Mouse (Mus musculus): ENCODE measurements around the gene Smco2.

Gene Smco2

DNA sequence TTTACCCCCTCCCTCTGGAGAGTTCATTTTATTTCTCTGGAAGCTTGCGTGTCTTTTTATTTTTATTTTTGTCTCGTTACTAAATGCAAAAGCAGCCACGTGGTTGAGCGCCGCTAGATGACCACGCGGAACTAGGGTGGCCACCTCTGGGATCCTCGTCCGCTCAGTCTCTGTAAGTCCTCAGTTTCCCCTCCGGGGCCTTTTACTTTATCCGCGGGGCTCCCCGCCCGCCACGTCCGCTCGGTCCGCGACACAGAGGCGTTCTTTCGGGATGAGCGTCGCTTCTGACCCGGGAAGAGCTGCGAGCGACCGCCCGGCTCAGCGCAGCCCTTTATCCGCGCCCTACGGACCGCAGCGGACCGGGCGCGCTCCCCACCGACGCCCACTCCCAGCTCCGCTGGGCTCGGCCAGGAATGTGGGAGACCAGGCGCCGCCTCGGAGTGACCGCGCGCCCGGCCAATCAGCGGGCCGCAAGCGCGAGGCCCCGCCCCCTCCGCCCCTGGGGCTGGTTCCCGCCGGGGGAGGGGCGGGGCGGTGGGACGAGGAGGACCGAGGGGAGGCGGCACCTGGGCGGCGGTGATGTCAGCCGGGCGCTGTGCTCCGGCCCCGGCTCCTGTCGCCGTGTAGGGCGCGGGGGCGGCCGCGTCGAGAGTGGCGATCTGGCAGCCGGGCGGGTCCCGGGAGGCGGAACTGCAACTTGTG lies 38.2 kb downstream of the Smco2 start, which contains the start of gene Ppfibp1:
TSS of gene Ppfibp1 (plus strand) at position 530 of the 702 bp plus-strand sequence.
- in situ Hi-C loops (cut with MboI; ENCODE audit: low pct_unique_long_range_greater_than_20kb in 1 of 2, low sequenced_read_pairs in 2 of 2, unreplicated experiment in 1 of 2), result no loop called here

DNA sequence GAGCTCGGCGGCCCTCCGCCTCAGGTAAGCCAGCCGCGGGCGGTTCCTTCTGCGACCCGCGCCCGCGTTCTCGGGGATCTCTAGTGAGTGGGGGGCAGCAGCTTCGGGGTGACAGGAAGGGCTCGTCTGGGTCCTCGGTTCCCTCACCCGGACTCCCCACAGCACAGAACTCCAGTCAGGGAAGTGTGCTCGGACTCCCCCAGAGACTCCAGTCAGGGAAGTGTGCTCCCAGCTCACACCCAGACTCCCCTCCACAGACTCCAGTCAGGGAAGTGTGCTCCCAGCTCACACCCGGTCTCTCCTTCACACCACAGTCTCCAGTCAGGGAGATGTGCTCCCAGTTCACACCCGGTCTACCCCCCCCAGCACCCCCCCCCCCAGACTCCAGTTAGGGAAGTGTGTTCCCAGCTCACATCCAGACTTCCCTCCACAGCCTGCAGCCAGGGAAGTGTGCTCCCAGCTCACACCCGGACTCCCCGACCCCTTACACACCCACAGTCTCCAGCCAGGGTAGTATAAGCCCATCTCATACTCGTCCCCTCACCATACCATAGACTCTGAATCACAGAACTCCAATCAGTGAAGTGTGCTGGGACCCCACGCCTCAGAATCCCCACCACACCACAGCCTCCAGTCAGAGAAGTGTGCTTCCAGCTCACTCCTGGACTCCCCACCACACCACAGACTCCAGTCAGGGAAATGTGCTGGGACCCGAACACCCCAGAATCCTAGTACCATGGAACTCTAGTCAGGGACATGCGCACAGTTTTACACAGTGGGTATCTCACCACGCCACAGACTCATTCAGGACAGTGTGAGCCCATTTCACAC lies 39.0 kb downstream of the Smco2 start:
- in situ Hi-C loops (cut with MboI; ENCODE audit: low pct_unique_long_range_greater_than_20kb in 1 of 2, low sequenced_read_pairs in 2 of 2, unreplicated experiment in 1 of 2), result no loop called here

DNA sequence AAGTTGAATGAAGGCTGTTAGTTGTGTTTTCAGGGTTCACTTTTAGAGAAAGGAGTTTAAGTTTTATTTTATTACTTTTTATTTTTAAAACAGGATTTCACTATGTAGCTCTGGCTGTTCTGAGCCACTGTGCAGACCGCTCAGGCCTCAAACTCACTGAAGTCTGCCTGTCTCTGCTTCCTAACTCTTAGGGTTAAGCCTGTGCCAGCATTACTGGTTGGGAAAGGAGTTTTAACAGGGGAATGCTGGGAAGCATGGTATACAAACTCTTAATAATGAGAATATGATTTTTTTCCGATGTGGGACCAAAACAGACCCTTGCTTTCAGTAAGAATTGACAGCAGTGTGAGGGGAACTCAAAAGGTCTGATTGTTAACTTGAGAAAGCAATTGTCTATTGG lies 40.3 kb downstream of the Smco2 start:
- in situ Hi-C loops (cut with MboI; ENCODE audit: low pct_unique_long_range_greater_than_20kb in 1 of 2, low sequenced_read_pairs in 2 of 2, unreplicated experiment in 1 of 2), result no loop called here

DNA sequence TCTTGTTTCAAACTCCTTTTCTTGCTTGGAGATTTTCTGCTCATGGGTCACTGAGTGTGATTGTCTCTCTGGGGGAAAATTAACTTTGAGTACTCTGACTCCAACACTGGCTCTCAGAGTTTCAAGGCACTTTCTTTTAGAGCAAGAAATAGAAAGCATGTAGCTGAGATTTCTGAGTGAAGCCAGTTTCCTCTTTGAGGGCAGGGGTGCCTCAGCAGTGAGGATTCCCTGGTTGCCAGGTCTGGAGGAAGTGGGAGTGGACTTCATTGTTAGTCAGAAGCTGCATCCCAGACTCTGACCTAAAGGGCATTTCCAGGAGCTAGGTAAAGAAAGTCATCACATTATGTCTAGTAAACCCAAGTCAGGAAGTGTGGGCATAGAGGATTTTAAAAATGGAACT lies 40.7 kb downstream of the Smco2 start:
- in situ Hi-C loops (cut with MboI; ENCODE audit: low pct_unique_long_range_greater_than_20kb in 1 of 2, low sequenced_read_pairs in 2 of 2, unreplicated experiment in 1 of 2), result no loop called here

DNA sequence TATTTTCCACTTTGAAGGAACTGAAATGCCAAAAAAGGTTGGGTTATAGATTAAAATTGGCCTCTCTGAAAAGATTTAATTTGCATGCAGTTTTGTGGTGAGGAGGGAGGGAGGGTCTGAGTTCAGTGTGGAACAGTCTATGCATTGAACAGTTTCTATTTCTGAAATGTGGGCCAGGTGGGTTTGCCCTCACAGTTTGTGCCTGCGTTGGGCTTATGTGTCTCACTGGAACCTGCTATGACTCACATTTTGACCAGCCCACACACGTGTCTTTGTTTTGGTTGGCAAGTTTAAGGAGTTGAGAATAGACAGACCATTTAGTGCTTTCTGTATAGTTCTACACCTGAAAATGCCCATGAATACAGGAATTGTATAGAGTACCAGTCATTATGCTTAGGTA lies 44.0 kb downstream of the Smco2 start:
- in situ Hi-C loops (cut with MboI; ENCODE audit: low pct_unique_long_range_greater_than_20kb in 1 of 2, low sequenced_read_pairs in 2 of 2, unreplicated experiment in 1 of 2), result no loop called here

DNA sequence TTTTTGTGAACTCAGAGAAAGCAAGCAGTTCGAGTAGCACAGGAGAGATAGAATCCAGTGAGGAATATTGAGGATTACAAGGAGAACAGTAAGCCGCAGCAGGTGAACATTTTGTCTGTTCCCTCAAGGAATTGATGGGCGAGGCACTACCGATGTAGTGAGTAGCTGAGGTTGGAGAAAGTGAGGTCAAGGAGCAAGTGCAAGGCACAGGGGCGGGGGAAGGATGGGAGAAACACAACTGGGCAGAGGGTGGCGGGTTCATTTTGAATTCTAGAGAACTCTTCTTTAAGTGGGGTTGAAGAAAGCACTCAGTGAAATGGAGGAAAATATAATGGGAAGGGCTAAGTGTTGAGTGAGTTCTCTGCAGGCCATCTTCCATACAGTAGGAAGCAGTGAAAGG lies 48.8 kb downstream of the Smco2 start:
- in situ Hi-C loops (cut with MboI; ENCODE audit: low pct_unique_long_range_greater_than_20kb in 1 of 2, low sequenced_read_pairs in 2 of 2, unreplicated experiment in 1 of 2), result no loop called here

DNA sequence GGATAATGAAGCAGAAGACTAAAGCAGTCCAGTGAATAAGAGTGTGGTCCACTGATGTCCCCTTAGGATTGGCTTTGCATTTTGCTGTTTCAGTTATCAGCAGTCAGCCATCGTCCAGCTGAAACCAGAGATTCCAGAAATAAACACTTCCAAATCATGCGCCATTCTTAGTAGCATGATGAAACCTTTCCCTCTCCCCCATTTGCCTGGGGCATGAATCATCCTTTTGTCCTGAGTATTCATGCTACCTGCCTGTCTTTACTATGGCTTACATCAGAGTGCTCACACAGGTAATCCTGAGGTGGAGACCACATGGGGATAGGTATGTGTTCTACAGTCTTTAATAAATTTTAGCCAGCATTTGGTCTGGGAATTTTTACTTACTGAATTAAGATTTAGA lies 49.7 kb downstream of the Smco2 start:
- in situ Hi-C loops (cut with MboI; ENCODE audit: low pct_unique_long_range_greater_than_20kb in 1 of 2, low sequenced_read_pairs in 2 of 2, unreplicated experiment in 1 of 2), result no loop called here

DNA sequence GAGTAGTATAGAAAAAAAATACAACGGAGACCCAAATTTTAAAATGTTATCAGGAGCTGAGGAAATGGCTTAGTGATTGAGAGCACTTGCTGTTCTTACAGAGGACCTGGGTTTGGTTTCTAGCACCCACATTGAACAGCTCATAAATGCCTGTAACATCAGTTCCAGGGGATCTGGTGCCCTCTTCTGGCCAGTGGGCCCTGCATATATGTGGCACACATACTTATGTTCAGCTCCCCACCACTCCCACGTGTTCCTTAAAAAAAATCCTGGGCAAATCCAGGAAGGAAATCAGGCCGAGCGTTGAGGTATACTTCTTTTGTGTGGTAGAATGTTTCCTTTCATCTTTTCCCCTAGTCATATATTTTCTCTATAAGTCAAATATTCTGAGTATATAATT lies 52.0 kb downstream of the Smco2 start:
- in situ Hi-C loops (cut with MboI; ENCODE audit: low pct_unique_long_range_greater_than_20kb in 1 of 2, low sequenced_read_pairs in 2 of 2, unreplicated experiment in 1 of 2), result no loop called here

DNA sequence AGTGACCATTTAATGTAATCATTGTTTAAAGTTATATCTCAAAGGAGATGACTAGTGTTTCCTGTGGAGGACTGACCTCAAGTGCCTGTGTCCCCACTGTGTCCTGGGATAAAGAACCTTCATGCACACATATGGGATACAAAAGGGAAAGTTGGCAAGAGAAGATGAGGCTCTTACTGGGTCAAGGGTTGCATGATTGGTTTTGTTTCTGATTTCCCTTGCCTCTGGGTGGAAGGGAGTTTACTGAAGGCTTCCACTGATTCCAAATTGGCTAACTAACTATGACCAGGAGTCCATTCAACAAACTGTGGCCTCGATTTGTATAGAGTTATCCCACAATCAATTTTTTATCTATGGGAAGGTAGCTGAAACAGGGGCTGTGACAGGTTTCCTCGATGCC lies 53.7 kb downstream of the Smco2 start:
- in situ Hi-C loops (cut with MboI; ENCODE audit: low pct_unique_long_range_greater_than_20kb in 1 of 2, low sequenced_read_pairs in 2 of 2, unreplicated experiment in 1 of 2), result no loop called here

DNA sequence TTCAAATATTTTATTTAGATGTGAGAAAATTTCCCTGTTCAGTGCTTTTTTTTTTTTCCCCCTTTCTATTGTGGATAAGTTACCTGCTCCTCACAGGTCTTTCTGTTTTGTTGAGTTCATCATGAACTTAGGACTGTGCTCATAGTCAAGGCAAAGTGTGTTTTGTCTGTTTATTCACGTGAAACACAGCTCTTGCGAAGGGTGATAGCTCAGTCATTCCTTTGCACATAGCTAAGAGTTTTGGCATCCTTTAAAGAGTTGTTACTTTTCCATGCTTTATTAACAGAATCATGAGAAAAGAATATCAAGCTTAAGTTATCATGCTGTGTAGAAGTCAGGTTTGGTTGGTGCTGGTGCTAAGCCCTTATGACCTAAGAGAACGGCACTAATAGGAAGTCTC lies 54.8 kb downstream of the Smco2 start:
- in situ Hi-C loops (cut with MboI; ENCODE audit: low pct_unique_long_range_greater_than_20kb in 1 of 2, low sequenced_read_pairs in 2 of 2, unreplicated experiment in 1 of 2), result no loop called here

DNA sequence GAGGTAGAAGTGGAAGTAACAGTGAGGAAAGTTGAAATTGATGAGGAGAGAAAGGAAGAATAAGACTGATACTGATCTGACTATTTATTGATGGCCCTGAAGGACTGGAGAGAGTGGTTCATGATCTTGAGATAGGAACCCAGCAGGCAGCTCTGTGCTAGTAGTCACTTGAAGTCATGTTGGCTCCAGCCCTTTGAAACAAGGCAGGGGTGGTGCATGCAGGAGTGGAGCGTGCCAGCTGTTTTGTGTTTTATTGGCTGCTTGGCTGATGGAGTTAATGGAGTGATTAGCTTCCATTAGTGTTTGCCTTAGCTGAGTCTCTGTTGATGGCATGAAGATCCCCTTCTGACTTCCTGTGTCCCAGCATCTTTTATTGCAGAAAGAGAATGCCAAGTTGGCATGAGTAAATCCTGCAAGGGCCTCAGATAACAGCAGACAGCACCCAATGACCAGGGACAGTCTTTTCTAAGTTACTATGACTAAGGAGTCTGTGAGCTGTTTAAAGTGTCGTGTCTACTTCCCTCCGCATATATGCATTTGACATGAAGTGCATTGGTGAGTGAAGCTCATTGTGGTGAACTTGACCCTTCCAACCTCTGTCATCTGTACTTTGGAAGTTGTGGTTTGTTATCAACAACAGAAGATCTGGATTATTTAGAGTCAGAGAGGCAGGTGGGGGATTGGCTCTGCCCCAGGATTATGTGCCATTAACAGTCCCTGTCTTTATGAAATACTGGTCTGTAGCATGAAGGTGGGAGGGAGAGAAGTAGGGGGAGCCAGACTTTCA lies 56.3 kb downstream of the Smco2 start:
- in situ Hi-C loops (cut with MboI; ENCODE audit: low pct_unique_long_range_greater_than_20kb in 1 of 2, low sequenced_read_pairs in 2 of 2, unreplicated experiment in 1 of 2), result no loop called here

DNA sequence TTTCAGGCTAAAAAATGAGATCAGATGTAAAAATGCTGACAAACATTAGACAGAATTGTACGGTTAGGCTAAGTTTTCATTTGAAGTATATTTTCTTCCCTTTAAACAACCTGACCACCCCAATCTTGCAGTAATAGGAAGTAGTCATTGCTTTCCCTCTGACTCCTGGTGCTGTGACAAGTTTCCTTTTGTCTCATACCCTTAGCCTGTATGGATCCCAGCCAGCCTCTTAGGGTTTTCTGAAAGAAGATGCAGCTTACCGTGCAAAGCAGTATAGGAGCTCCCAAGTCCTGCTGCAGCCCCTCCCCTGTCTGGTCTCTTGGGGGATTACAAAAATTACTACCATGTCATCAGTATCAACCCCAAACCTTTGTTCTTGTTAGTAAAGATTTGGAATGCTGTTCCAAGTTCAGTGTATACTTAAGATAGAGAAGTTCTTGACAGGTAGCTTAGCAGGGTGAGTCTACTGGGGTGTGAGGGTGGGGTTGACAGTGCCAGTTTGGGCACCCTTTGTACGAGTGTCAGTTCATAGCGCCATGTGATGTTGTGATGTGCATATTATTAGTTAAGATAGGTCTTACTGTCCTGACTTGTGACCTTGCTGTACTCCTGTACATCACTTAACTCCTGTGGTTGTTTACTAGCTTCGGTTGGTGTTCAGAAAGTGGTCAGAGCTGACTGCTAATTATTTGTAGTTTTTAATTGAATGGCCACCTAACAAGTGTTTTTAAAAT lies 57.3 kb downstream of the Smco2 start:
- in situ Hi-C loops (cut with MboI; ENCODE audit: low pct_unique_long_range_greater_than_20kb in 1 of 2, low sequenced_read_pairs in 2 of 2, unreplicated experiment in 1 of 2), result no loop called here

DNA sequence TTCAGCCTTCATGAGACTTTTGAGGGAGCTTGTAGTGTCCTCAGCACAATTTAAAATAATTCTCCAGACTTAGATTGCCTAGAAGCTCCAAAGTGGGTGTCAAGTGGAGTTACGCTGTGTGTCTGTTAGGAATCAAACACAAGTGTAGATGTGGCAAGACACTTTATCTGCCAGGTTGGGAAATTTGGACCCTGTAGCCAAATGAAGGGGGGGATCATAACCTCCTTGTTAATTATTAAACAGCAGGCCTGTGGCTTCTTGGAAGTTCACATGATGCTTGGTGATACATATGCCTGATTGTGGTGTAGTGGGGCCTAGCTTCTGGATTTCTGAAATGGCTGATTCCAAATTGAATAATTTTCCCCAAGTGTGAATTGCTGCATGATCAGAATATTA lies 57.9 kb downstream of the Smco2 start:
- in situ Hi-C loops (cut with MboI; ENCODE audit: low pct_unique_long_range_greater_than_20kb in 1 of 2, low sequenced_read_pairs in 2 of 2, unreplicated experiment in 1 of 2), result no loop called here

DNA sequence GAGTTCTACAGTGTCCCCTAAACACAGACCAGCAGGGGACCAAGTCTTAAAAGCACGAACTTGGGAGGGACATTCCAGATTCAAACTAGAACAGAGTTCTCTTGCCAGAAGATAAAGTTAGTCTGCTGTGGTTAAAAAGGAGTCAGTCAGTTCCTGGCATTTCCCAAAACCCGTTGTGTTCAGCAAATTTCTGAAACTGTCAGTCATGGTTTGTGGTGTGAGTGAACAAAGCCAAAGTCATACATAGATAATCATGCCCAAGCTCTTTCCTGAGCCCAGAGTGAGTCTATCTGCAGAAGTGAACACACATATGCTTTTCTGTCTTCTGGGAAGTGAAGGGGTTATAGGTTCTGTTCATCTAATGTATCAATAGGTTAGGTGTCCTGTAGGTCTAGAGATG lies 58.9 kb downstream of the Smco2 start:
- in situ Hi-C loops (cut with MboI; ENCODE audit: low pct_unique_long_range_greater_than_20kb in 1 of 2, low sequenced_read_pairs in 2 of 2, unreplicated experiment in 1 of 2), result no loop called here

DNA sequence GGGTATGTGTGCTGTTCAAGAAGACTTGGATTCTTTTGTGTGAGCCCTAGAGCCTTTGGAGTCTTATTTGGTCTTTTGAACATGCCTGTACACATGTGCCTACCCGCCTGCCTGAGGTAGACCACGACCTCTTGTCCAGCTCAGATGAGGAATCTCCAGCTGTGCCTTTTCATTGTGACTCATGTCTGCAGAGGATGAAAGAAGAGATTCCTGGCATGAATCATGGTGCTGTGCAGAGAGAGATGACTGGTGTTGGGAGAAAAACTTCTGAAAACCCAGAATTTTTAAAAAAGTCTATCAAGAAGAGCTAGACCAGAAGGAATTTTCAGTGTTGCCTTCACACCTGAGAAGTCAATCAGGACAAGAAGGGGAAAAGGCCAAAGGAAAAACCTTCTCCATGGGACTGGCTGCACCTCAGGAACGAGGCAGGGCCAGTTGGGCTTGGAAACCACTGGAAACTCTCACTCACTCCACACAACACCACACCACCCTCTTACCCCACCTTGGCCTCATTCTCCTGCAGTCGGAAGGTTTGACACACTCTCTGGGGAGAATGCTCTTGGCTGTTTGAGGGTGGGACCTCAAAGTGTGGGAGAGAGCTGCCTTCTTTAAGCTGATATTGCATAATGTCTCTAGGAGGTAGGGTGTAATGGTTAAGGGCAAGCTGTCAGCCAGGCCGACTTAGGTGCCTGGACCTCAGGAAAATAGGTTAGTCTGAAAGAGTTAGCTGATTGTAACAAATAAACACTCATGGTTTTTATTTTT lies 60.0 kb downstream of the Smco2 start:
- in situ Hi-C loops (cut with MboI; ENCODE audit: low pct_unique_long_range_greater_than_20kb in 1 of 2, low sequenced_read_pairs in 2 of 2, unreplicated experiment in 1 of 2), result no loop called here

DNA sequence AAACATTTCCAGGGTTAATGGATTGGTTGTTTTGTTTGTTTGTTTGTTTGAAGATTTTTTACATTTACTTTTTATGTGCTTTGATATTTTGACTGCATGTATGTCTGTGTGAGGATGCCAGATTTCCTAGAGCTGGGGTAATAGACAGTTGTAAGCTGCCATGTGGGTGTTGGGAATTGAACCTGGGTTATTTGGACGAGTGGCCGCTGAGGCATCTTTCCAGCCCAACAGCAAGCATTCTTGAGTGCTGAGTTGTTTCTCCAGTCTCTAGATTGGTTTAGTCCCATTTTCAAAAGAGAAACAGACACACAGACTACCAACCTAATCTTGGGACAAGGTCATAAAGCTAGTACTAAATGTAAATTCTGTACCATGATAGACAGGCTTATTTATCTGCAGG lies 60.9 kb downstream of the Smco2 start:
- in situ Hi-C loops (cut with MboI; ENCODE audit: low pct_unique_long_range_greater_than_20kb in 1 of 2, low sequenced_read_pairs in 2 of 2, unreplicated experiment in 1 of 2), result no loop called here

DNA sequence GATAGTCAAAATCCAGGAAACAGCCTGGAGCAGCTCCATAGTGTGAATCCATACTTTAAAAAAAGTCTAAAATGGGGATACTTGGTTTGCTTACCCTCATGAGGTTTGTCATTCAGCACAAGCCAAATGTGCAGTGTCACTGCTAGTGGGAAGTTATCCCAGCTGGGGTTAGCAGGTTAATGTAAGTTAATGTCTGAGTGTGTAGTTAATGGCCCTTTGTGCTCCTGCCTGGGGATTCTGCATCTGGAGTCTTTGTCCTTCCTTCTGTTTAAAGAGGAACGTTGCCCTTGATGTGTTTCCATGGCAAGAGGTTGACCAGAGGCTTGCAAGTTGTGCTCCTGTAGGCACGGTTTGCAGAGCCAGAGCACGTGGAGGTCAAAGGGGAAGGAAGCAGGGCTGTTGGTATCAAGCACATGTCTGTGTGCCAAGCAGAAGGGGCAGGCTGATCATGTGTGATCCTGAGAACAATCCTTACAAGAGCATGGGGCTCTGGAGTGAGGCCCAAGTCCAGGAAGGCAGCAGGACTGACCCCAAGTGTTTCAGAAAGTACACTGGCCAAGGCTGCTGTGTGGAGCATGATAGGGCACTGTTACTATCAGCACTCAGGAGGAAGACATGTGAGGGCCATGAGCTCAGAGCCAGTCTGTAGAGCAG lies 63.1 kb downstream of the Smco2 start:
- in situ Hi-C loops (cut with MboI; ENCODE audit: low pct_unique_long_range_greater_than_20kb in 1 of 2, low sequenced_read_pairs in 2 of 2, unreplicated experiment in 1 of 2), result no loop called here
